Mouse (Mus musculus) neural tube, embryonic 15.5 days (tissue): ENCODE results near the gene Msl3. TPM values are rescaled to one million over a fixed set of nuclear protein-coding genes. Genes with fewer than 3 reads are reported as not detected.
A peak's percentile ranks its signal among the peaks of the same experiment; 100 is the strongest.
"Not testable (repeated sequence)": the region's sequence is repeated elsewhere in the genome, so short reads cannot be mapped to it uniquely, and the experiment has no call there.

Source experiments
- ATAC-seq: fragments of 200-750 bp; cut with Nextera tagmentation; 2 replicates; pipeline ENCODE4 v1.8.0; 2017; ENCODE audit warnings: mild to moderate bottlenecking, moderate TSS enrichment, moderate library complexity; ENCODE audit not compliant: low FRiP score
- H3K27ac ChIP-seq: fragments of 300-500 bp; sonication (generic); replicated peaks from 2 replicates; pipeline ENCODE4 v1.5.1; 2015; ENCODE audit warnings: mild to moderate bottlenecking, inconsistent platforms
- H3K27me3 ChIP-seq: fragments of 300-500 bp; sonication (generic); replicated peaks from 2 replicates; pipeline ENCODE4 v1.6.1; 2015; ENCODE audit warnings: inconsistent platforms
- H3K36me3 ChIP-seq: fragments of 300-500 bp; sonication (generic); 2 replicates; pipeline ENCODE4 v1.6.1; 2015; ENCODE audit warnings: inconsistent platforms
- H3K4me1 ChIP-seq: fragments of 300-500 bp; sonication (generic); 2 replicates; pipeline ENCODE4 v1.6.1; 2015; ENCODE audit warnings: inconsistent platforms
- H3K4me2 ChIP-seq: fragments of 300-500 bp; sonication (generic); 2 replicates; pipeline ENCODE4 v1.6.1; 2015; ENCODE audit warnings: inconsistent platforms, mild to moderate bottlenecking, moderate library complexity
- H3K4me3 ChIP-seq: fragments of 300-500 bp; sonication (generic); replicated peaks from 2 replicates; pipeline ENCODE4 v1.5.1; 2015; ENCODE audit warnings: mild to moderate bottlenecking, inconsistent platforms
- H3K9ac ChIP-seq: fragments of 300-500 bp; sonication (generic); replicated peaks from 2 replicates; pipeline ENCODE4 v1.6.1; 2015; ENCODE audit warnings: mild to moderate bottlenecking, inconsistent platforms
- H3K9me3 ChIP-seq: fragments of 300-500 bp; sonication (generic); replicated peaks from 2 replicates; pipeline ENCODE4 v1.6.1; 2016; ENCODE audit warnings: inconsistent platforms
- WGBS: fragments of 180-500 bp; shearing (Covaris S2); methylation state at CpG from one replicate; pipeline ENCODE4 v1.1.7; 2015; ENCODE audit warnings: mixed read lengths; 5-methylcytosine and 5-hydroxymethylcytosine counted together
- polyA plus RNA-seq: library from polyadenylated mRNA; unstranded; fragments of >200 nt; fragmentation: Nextera tagmentation; extraction: Ambion mirVana; gene quantifications from 2 replicates; pipeline ENCODE4 v1.2.1, GENCODE M21; 2015

Gene Msl3
- polyA plus RNA-seq, result 18.3 and 24.7 TPM in 2 replicates

- H3K9me3 ChIP-seq, result no peaks in the 10 kb centered on the region
- peak within 1 kb of the TSS; percentile 92 for H3K27ac ChIP-seq
- 0 out of 2 replicates have a peak, but pooled peaks cover 4% of the 10 kb centered on the region for H3K4me1 ChIP-seq
- H3K9ac ChIP-seq, result peak within 1 kb of the TSS; percentile 65
- no peaks in the 10 kb centered on the region for H3K36me3 ChIP-seq
- ATAC-seq, result peak; percentile 95
- peak within 1 kb of the TSS; percentile 78 for H3K4me2 ChIP-seq
- H3K27me3 ChIP-seq, result no peaks in the 10 kb centered on the region
- H3K4me3 ChIP-seq, result peak within 1 kb of the TSS; percentile 54
- 25% methylated on average over 68 of the region's 88 CpGs for whole genome bisulfite sequencing
Measured at GRCm38 (mm10) chrX:168673525-168674406, at the start of gene Msl3. TSS of gene Msl3 (minus strand) at chrX:168673898.

GRCm38 (mm10) chrX:168717969-168718368, 44.3 kb upstream of the Msl3 start:
- Histone ChIP-seq H3K4me2 (no peak overlapping the region), H3K9ac (no peak overlapping the region), H3K9me3 (no peaks in the 10 kb centered on the region), H3K27me3 (0 out of 2 replicates have a peak, but pooled peaks cover 9% of the 10 kb centered on the region), H3K27ac (no peak overlapping the region), H3K36me3 (no peaks in the 10 kb centered on the region), H3K4me1 (no peaks in the 10 kb centered on the region), H3K4me3 (no peak overlapping the region)
- ATAC-seq, result no peak
- 65% methylated on average over 2 of the region's 2 CpGs for WGBS

- H3K4me1 ChIP-seq, result 0 out of 2 replicates have a peak, but pooled peaks cover 4% of the 10 kb centered on the region
- H3K4me3 ChIP-seq, result peak overlapping the region; percentile 54
- no peak; the same call in 1 of the 2 replicates for ATAC-seq
- 23% methylated on average over 10 of the region's 10 CpGs for WGBS
- H3K9ac ChIP-seq, result peak overlapping the region; percentile 65
- H3K36me3 ChIP-seq, result no peaks in the 10 kb centered on the region
- H3K4me2 ChIP-seq, result peak overlapping the region; percentile 78
- no peaks in the 10 kb centered on the region for H3K9me3 ChIP-seq
- H3K27me3 ChIP-seq, result no peaks in the 10 kb centered on the region
- peak overlapping the region; percentile 92 for H3K27ac ChIP-seq
Measured at GRCm38 (mm10) chrX:168674407-168674962, 787 bp upstream of the Msl3 start.

- peak overlapping the region; percentile 65 for H3K9ac ChIP-seq
- H3K9me3 ChIP-seq, result no peaks in the 10 kb centered on the region
- ATAC-seq, result peak; percentile 6; the same call in 1 of the 2 replicates
- H3K36me3 ChIP-seq, result peaks cover 5% of the 10 kb centered on the region; the same call in 1 of the 2 replicates
- 0 out of 2 replicates have a peak, but pooled peaks cover 4% of the 10 kb centered on the region for H3K4me1 ChIP-seq
- WGBS, result 16% methylated on average over 31 of the region's 31 CpGs
- H3K4me3 ChIP-seq, result peak overlapping the region; percentile 54
- H3K27me3 ChIP-seq, result no peaks in the 10 kb centered on the region
- peak overlapping the region; percentile 92 for H3K27ac ChIP-seq
- H3K4me2 ChIP-seq, result peak overlapping the region; percentile 78
Measured at GRCm38 (mm10) chrX:168672913-168673524, 679 bp downstream of the Msl3 start.

GRCm38 (mm10) chrX:168672425-168672824, 1.3 kb downstream of the Msl3 start:
- Histone ChIP-seq H3K4me2 (peak overlapping the region; percentile 78), H3K36me3 (peaks cover 7% of the 10 kb centered on the region; the same call in 1 of the 2 replicates), H3K9me3 (no peaks in the 10 kb centered on the region), H3K27me3 (no peaks in the 10 kb centered on the region), H3K4me1 (0 out of 2 replicates have a peak, but pooled peaks cover 4% of the 10 kb centered on the region), H3K9ac (peak overlapping the region; percentile 65), H3K27ac (peak overlapping the region; percentile 92), H3K4me3 (peak overlapping the region; percentile 54)
- WGBS, result 20% methylated on average over 9 of the region's 9 CpGs
- ATAC-seq, result no peak

- H3K9me3 ChIP-seq, result no peaks in the 10 kb centered on the region
- ATAC-seq, result no peak
- H3K36me3 ChIP-seq, result peaks cover 16% of the 10 kb centered on the region
- no peak overlapping the region for H3K27ac ChIP-seq
- H3K9ac ChIP-seq, result no peak overlapping the region
- no peaks in the 10 kb centered on the region for H3K27me3 ChIP-seq
- no peak overlapping the region for H3K4me3 ChIP-seq
- no peak overlapping the region for H3K4me2 ChIP-seq
- no peaks in the 10 kb centered on the region for H3K4me1 ChIP-seq
- 83% methylated on average over 12 of the region's 12 CpGs for WGBS
Measured at GRCm38 (mm10) chrX:168663982-168664689, 9.6 kb downstream of the Msl3 start.

GRCm38 (mm10) chrX:168660236-168660635, 13.5 kb downstream of the Msl3 start:
- Histone ChIP-seq H3K9ac (no peak overlapping the region), H3K4me1 (no peaks in the 10 kb centered on the region), H3K27me3 (no peaks in the 10 kb centered on the region), H3K4me2 (no peak overlapping the region), H3K4me3 (no peak overlapping the region), H3K9me3 (no peaks in the 10 kb centered on the region), H3K27ac (no peak overlapping the region), H3K36me3 (peaks cover 4% of the 10 kb centered on the region; the same call in 1 of the 2 replicates)
- WGBS, result 73% methylated on average over 4 of the region's 4 CpGs
- ATAC-seq, result no peak

- not testable (repeated sequence) for H3K27ac ChIP-seq, ATAC-seq, H3K9ac ChIP-seq, H3K4me1 ChIP-seq, H3K9me3 ChIP-seq, H3K36me3 ChIP-seq, H3K27me3 ChIP-seq, H3K4me2 ChIP-seq, H3K4me3 ChIP-seq
- WGBS, result 60% methylated on average over 4 of the region's 4 CpGs
Measured at GRCm38 (mm10) chrX:168659803-168660202, 13.9 kb downstream of the Msl3 start.

GRCm38 (mm10) chrX:168659275-168659674, 14.4 kb downstream of the Msl3 start:
- no peak overlapping the region for H3K9ac ChIP-seq
- WGBS, result 95% methylated on average over 3 of the region's 3 CpGs
- H3K4me2 ChIP-seq, result no peak overlapping the region
- H3K4me1 ChIP-seq, result no peaks in the 10 kb centered on the region
- H3K9me3 ChIP-seq, result no peaks in the 10 kb centered on the region
- no peak overlapping the region for H3K4me3 ChIP-seq
- H3K27ac ChIP-seq, result no peak overlapping the region
- no peaks in the 10 kb centered on the region for H3K27me3 ChIP-seq
- no peak for ATAC-seq
- peaks cover 1% of the 10 kb centered on the region; the same call in 1 of the 2 replicates for H3K36me3 ChIP-seq

- no peaks in the 10 kb centered on the region for H3K4me1 ChIP-seq
Measured at GRCm38 (mm10) chrX:168657795-168658194, 15.9 kb downstream of the Msl3 start.

GRCm38 (mm10) chrX:168649336-168649735, 24.4 kb downstream of the Msl3 start:
- H3K9ac ChIP-seq, result no peak overlapping the region
- 62% methylated on average over 2 of the region's 2 CpGs for WGBS
- H3K27ac ChIP-seq, result no peak overlapping the region
- H3K9me3 ChIP-seq, result no peaks in the 10 kb centered on the region
- H3K4me2 ChIP-seq, result no peak overlapping the region
- H3K4me1 ChIP-seq, result no peaks in the 10 kb centered on the region
- no peak for ATAC-seq
- H3K4me3 ChIP-seq, result no peak overlapping the region
- H3K36me3 ChIP-seq, result peaks cover 6% of the 10 kb centered on the region; the same call in 1 of the 2 replicates
- H3K27me3 ChIP-seq, result no peaks in the 10 kb centered on the region

More at GRCm38 (mm10) chrX:168657795-168658194, 15.9 kb downstream of the Msl3 start:
- 86% methylated on average over 1 of the region's 1 CpGs for WGBS
- Histone ChIP-seq H3K4me2 (no peak overlapping the region), H3K27me3 (no peaks in the 10 kb centered on the region), H3K27ac (no peak overlapping the region), H3K9ac (no peak overlapping the region), H3K36me3 (no peaks in the 10 kb centered on the region), H3K4me3 (no peak overlapping the region), H3K9me3 (no peaks in the 10 kb centered on the region)
- ATAC-seq, result no peak
